Mouse (Mus musculus) cerebellum, adult 9-11 months (tissue): ENCODE measurements around the gene Irx1.

Experiments used
- DNase-seq: peaks from one replicate; pipeline ENCODE4 v3.0.0; 2022

The Irx1 gene

GRCm38 (mm10) chr13:71963356-71964351, at the start of gene Irx1:
TSS of gene Irx1 (minus strand) at chr13:71963723.
- DNase-seq = no peak

GRCm38 (mm10) chr13:71979932-71980655, 16.6 kb upstream of the Irx1 start:
- DNase-seq = no peak

- DNase-seq = no peak
These were observed 12.2 kb upstream of the Irx1 start for GRCm38 (mm10) chr13:71975753-71976152.

- DNase-seq = no peak
These were observed 4.8 kb upstream of the Irx1 start for GRCm38 (mm10) chr13:71968286-71968685.

GRCm38 (mm10) chr13:71967341-71968250, 4.1 kb upstream of the Irx1 start:
- no peak for DNase-seq

- DNase-seq = no peak
These were observed 3.1 kb upstream of the Irx1 start for GRCm38 (mm10) chr13:71966631-71967030.

- no peak for DNase-seq
These were observed 843 bp upstream of the Irx1 start for GRCm38 (mm10) chr13:71964366-71964765.

- no peak for DNase-seq
These were observed 715 bp downstream of the Irx1 start for GRCm38 (mm10) chr13:71962661-71963355.

GRCm38 (mm10) chr13:71961891-71962660, 1.4 kb downstream of the Irx1 start:
- DNase-seq = no peak

- no peak for DNase-seq
These were observed 2.4 kb downstream of the Irx1 start for GRCm38 (mm10) chr13:71960846-71961735.

GRCm38 (mm10) chr13:71960277-71960672, 3.2 kb downstream of the Irx1 start:
- no peak for DNase-seq

GRCm38 (mm10) chr13:71959361-71960276, 3.9 kb downstream of the Irx1 start:
- DNase-seq = no peak

GRCm38 (mm10) chr13:71958651-71959050, 4.9 kb downstream of the Irx1 start:
- no peak for DNase-seq

GRCm38 (mm10) chr13:71957811-71958351, 5.6 kb downstream of the Irx1 start:
- DNase-seq = no peak

GRCm38 (mm10) chr13:71957147-71957546, 6.4 kb downstream of the Irx1 start:
- DNase-seq = no peak

GRCm38 (mm10) chr13:71956481-71956880, 7.0 kb downstream of the Irx1 start:
- DNase-seq = no peak

- DNase-seq = no peak
These were observed 11.6 kb downstream of the Irx1 start for GRCm38 (mm10) chr13:71951966-71952365.

GRCm38 (mm10) chr13:71949859-71950258, 13.7 kb downstream of the Irx1 start:
- no peak for DNase-seq

- no peak for DNase-seq
These were observed 53.2 kb downstream of the Irx1 start for GRCm38 (mm10) chr13:71910361-71910760.
